Mouse (Mus musculus) adrenal gland, postnatal 0 days (tissue): ENCODE results near the gene Ins2. TPM values are rescaled to one million over a fixed set of nuclear protein-coding genes. Genes with fewer than 3 reads are reported as not detected.

Experiments
- microRNA-seq: library from miRNA; unstranded; fragments of <30 nt; microRNA quantifications from one replicate; pipeline ENCODE4, GENCODE M21; 2016; ENCODE audit warnings: borderline replicate concordance; ENCODE audit not compliant: insufficient number of aligned reads
- polyA plus RNA-seq: library from polyadenylated mRNA; unstranded; fragments of >200 nt; fragmentation: Nextera tagmentation; extraction: Ambion mirVana; gene quantifications from 2 replicates; pipeline ENCODE4 v1.2.1, GENCODE M21; 2015

The Ins2 gene
- polyA plus RNA-seq = 0.39 and 0.79 TPM in 2 replicates

DNA sequence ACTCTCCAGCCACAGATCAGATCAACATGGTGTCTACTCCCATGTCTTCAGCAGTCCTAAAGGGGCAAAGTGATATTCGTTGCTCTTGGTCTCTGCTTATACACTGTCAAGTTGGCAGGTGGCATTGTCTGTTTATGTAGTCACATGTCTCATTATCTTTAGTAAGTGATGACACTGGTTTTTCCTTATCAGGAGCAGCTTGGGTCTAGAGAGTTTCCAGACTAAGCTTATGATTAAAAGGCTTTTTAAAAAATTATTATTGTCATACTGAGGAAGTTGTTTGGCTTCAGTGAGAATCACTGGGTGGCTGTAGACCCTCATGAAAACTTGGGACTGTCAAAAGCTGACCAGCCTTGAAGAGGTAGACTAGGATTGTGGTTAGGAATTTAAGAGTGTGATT is at the start of gene Ins2:
Gene Ins2 (minus strand): TSS at position 101 of the 400 bp plus-strand sequence.

GRCm38 (mm10) chr7:142669751-142670625 is 73.2 kb downstream of the Ins2 start, which contains the start of gene Gm49394:
Gene Gm49394, minus strand, starts transcription at chr7:142669942.

GRCm38 (mm10) chr7:142666659-142667058 is 76.5 kb downstream of the Ins2 start, which contains the start of gene Igf2:
Gene Igf2, minus strand, starts transcription at chr7:142666816.

Small RNA genes lying within 50 kb of the gene (microRNA-seq; reads per million reads assigned to microRNA genes)
- gene Mir483 = 926 reads per million, percentile 75 among the genes with 10 or more reads in this experiment

Other genes with a start within 250 kb of the Ins2 start
- gene Tnnt3, start 244.5 kb downstream of the Ins2 start, polyA plus RNA-seq = 11.5 and 54.4 TPM in 2 replicates
- gene Mrpl23, start 210.7 kb downstream of the Ins2 start, polyA plus RNA-seq = 18.5 and 18.8 TPM in 2 replicates
- gene Igf2, start 76.6 kb downstream of the Ins2 start, polyA plus RNA-seq = 366 and 579 TPM in 2 replicates
- not detected in 2 replicates for gene Gm49394, start 73.4 kb downstream of the Ins2 start, polyA plus RNA-seq
- 459 and 756 TPM in 2 replicates for gene Th, start 187.7 kb upstream of the Ins2 start, polyA plus RNA-seq
- gene Ascl2, start 225.9 kb upstream of the Ins2 start, polyA plus RNA-seq = 1.1 TPM in 2 replicates